Mouse (Mus musculus) embryo, embryonic 9.5 days (tissue): ENCODE measurements around the gene Doc2a.
A peak's percentile ranks its signal among the peaks of the same experiment; 100 is the strongest.

Experiments
- DNase-seq: peaks from one replicate; pipeline ENCODE4 v3.0.0-alpha.2; 2017; ENCODE audit errors: extremely low spot score

Gene Doc2a

DNA sequence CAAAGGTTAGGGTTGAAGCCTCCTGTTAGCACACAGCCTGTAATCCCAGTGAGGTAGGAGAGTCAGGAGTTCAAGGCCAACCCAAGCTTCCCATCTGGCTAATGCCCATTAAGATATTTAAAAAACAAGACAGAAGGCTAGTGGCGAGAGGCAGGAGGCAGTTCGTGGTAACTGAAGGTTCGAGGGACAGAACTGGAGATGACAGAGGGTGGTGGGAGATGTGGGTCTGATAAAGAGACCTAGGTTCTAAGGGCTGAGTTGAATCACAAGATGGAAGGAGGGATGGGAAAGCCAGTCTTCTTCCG is at the start of gene Doc2a:
TSS of gene Doc2a (plus strand) at position 301 of the 305 bp plus-strand sequence.
- no peak for DNase-seq

DNA sequence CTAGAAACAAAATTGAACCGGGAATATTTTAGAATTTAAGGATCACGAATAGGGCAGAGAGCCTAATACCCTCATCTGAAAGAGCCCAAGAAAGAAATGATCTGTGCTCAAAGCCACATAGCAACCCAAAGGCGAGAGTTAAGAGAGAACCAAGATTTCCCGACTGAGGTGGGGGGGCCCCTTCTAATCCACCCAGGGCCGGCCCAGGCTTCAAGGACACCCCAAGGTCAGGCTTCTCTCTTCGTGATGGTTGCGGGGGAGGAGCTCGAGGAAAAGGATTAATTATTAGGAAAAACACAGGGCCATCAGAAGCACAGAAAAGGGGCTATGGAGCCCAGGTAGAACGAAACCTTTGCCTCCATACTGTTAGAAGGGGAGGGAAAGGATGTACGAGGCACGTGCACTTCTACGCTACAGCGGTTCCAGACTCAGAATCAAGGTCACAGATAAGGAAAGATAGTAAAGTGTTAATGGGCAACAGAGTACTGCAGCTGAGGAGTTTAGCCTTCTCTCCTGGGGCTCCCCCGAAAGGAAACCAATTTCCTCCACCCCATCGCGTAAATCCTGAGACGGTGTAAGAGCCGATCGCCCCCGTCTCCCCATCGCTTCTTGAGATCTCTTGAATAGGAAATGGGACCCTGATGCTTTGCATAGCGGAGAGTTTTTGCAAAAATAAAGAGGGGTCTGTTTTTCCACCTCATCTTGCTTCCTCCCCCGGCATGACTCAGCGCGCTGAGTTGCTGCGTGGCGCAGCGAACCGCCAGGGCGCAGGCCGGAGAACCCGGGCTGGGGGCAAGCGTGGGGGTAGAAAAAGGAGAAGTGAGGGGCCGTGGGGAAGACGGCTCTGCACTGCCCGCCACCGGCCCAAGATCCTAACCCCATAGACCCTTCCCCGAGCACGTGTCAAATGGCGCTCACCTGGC is 48.8 kb upstream of the Doc2a start:
- DNase-seq, result no peak

DNA sequence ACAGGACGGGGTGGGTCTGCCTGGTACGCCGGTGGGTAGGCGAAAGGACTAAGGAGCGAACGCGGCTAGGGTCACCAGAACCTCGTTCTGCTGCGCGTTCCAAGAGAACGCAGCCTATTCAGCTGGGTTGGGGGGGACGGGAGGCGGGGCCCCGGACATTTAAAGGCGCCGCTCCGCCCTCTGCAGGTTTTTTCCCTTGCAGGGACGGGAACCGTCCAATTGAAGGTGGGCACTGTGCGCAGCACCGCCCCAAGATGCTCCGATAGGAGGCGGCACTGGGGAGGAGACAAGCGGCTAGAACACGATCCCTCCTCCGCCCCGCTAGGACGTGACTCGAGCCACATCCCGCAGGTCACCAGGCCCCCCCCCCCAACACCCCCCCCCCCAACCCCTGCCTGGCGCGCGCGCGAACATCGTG is 48.2 kb upstream of the Doc2a start:
- peak; percentile 98 for DNase-seq

DNA sequence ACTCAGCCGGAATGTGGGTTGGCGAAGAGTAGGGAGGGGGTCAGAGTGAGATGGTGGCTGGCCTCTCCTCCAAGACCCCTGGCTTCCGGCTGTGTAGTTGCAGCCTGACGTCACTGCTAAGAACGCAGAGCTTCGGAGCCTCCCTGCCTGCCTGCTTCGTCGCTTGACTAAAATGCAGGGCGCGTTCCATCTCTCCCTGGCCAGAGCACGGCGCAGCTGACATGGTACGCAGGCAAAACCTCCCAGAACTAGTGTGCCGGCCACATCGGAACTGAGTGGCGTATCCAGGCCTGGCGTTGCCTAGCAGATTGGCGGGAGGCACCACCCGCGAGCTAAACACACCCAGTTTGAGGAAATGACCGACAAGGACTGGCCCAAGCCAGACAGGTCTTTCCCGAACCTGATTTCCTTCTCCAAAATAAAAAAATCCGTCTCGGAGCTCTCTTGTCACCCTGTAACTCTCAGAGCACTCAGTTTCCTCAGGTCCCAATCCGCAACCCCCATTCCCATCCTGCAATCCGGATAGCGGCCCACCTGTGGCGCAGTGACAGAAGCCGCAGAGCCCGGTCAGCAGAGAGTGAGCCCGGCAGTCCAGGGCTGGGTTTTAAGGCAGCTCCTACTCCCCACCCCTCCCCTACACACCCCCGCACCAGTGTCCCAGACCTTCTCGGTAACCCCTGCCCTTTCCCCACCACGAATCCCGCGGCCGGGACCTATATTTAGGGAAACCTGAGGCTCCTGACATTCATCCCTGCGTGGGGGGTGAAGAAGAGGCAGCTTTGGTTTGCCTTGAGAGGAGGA is 47.5 kb upstream of the Doc2a start:
- DNase-seq, result no peak

DNA sequence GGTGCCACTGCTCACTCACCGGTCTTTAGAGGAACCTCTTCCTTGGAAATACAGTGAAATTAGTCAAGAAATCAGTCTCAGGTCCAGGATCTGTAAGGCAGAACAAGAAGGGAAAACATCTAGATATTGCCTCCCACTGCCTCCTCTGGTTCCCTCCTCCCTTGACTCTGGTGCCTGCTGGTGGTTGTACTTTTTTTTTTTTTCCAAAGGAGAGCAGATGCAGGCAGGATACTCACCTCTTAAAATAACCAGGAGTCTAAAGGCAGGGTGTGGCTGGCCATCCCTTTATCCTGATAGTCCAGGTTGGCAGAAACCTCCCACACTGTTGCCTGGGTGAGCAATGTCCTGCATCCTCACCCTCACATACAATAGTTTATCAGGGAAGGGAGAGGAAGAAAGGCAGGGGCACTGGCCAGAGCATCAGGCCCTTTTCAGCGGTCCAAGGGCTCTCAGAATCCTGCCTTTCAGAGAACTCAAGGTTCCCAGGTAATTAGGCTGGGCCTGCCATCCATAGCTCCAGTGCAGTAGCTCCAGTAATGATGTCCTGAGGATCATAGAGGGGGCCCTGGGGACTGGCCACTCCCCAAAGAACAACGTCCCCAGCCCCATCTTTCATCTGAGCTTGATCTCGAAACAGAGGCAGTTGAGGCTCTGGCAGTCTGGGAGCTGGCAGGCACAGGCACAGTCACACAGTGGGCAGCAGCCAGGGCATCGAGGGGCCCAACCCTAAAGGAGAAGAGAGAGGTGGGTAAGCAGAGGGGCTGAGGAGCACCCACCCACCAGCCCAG is 46.8 kb upstream of the Doc2a start:
- no peak for DNase-seq

DNA sequence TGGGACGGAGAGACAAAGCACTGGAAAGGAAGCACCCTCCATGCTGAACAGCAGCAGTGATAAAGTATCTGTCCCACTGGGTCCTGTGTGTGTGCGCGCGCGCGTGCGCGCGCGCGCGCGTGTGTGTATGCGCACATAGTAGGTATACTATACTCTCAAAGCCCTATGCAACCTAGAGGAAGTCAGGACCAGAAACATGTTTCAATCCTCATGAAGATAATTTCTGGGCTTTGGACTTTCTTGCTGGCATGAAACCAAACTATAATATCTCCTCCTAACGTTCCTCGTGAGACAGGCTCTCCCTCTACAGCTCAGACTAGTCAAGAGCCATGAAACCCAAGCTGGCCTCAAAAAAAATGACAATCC is 46.2 kb upstream of the Doc2a start:
- no peak for DNase-seq

DNA sequence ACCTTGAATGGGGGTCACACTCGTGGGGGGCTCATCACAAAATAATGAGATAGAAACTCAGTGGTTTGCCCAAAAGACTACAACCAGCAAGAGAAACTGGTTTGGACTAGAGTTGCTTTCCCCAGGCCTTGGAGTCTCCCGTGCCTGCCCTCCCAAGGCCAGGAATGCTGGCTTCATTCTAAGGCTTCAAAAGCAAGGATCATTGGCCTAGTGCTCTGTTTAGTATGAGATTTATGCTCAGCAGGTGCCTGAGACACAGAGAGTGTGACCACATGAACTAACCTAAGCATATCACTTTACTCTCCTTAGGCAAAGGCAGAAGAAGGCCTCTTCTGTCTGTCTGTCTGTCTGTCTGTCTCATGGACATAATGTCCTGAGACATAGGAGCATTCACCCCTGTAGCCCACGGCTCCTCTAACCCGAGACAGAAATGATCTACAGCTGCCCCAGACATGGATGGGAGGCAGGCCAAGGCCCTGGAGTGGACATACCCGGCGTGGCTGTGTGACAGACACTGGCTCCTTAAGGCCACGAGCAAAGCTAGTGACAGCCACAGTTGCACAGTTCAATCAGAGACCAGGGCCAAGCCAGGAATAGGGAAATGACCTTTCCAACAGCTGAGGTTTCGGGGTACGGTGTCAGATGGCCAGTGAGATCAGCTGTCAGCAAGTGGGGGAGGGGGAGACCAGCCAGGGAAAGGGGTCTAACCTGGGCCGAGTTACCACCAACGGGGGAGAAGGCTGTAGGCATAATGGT is 44.9 kb upstream of the Doc2a start:
- DNase-seq, result no peak

DNA sequence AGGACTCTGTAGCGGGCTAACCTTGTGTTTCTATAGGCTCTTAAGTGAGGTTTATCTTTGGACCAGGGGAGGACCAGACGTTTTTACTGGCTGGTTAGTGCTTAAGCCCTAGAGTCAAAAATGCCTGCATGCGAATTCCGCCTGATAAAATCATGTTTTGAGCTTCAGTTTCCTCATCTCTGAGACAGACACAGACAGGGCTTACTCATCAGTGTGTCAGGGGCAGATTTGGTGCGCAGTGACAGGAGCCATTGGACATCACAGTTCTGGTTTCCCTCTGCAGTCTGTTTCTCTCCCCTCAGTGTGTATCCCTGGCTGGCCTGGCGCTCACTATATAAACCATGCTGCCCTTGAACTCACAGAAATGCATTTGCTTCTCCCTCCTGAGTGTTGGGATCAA is 44.0 kb upstream of the Doc2a start:
- DNase-seq, result no peak

DNA sequence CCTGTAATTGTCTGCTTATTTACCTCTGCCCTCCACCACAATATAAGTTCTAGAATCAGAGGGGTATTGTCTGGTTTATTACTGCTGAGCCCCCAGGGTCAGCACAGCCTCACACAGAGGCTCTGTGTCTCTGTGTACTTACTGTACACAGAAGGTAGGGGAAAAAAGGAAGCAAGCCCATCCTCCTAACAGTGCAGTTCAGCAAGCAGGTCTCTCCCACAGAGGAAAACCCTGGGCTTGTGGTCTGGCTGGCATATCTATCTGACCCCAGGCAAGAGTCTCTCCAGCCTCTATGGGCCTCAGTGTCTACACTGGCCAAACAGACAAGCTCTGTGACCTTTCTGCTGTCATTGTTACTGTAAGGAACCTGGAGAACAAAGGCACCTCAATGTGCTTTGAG is 43.5 kb upstream of the Doc2a start:
- no peak for DNase-seq

DNA sequence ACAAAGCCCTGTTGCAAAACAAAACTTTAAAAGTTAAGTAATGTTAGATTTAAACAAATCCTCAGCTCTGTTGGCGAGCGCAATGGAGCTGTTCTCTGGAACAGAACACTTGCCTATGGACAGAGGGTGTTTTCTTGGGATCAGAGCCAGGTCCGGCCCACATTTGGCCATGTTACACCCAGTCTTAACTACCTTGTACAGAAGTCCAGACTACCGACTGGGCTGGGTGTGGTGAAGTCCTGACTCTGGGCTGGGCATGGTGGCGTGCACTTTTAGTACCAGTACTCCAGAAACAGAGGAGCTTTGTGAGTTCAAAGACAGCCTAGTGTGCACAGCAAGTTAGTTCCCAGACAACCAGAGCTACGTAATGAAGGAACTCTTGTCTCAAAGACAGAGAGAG is 40.3 kb upstream of the Doc2a start:
- DNase-seq, result no peak

DNA sequence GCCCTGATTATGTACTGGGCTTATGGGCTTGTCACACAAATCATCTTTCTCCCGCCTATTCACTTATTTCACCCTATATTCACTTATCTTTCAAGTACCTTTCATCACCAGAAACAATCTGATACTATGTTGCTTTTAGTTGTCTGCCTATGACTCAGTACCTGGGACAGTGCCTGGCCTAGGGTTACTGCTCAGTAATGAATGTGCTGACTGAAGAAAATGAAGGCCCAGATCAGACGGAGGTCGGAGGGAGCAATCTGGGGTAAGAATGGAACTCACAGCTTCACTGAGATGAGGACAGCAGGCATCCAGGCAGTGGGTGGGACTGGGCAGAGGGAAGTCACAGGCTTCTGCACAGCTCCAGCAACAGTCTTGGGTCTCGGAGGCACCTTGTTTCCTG is 39.8 kb upstream of the Doc2a start:
- DNase-seq, result no peak

DNA sequence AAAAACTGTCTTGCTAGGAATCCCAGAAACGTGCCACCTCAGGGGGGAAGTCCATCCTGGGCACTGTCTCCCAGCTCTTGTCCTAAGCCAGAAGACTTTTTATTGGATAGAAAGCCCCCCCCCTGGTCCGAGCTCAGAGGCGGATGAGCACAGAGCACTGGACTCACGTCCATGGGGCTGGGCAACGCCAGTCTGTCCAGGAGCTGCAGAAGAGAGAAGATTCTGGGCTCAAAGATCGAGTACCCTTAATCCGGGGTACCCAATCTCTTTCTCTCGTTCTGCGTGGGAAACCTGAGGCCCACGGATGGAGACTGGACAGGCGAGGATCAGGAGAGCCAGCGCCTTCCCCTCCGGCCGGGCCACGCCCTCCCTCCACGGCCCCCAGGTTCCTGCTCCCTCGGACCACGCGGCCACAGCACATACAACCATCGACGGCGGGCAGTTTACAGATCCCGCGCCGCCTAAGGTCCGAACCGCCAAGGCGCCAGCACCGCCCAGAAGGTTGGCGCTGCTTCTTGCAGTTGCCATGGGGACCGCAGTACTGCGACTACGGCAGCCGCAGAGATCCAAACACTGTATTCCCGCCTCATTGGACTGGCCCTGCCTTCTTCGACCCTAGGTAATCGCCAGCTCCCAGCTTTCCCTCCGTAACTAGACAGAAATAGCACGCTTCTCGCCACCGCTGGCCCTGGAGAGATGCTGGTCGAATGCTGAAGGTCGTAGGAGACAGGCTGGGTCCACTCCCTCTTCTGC is 38.3 kb upstream of the Doc2a start:
- DNase-seq, result peak; percentile 89

DNA sequence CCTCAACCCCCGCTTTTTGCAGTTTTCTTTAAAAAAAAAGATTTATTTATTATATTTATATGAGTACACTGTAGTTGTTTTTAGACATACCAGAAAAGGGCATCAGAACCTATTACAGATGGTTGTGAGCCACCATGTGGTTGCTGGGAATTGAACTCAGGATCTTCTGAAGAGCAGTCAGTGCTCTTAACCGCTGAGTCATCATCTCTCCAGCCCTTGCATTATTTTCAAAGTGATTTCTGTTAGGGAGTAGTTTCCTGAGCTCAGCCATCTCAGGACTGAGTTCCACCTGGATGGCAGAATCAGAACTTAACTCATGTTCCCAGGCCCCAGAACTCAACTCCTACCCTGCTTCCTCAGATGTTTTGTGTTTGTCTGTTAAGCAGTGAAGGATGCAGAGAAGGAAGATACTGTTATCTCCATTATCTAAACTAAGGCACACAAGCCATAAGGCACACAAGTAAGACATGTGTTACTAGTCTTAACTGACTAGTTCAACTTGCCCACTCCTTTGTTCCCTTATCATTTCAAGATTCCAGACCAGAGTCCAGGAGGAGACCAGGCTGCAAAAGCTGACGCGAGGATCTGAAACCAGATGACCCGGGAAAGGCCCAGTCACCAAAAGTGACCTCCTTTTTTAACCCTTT is 37.4 kb upstream of the Doc2a start:
- no peak for DNase-seq

DNA sequence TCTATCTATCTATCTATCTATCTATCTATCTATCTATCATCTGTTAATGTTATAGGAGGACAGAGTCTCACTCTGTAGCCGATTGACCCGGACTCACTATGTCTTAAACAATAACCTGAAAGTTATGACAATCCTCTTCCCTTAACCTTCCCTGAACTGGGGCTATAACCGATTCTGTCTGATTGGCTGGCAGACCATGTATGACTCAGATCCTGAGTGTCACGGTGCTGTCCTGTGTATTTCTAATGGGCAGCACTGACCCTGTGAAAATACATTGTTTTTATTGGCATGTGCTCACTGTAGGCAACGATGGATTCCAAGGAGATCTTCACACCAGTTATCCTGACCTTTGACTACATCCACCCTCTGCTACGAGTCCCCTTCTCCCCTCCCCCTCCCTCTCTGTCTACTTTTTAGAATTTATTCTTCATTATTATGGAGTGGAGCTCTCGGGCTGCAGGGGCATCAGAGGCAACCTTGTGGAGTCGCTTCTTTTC is 31.4 kb upstream of the Doc2a start:
- no peak for DNase-seq

DNA sequence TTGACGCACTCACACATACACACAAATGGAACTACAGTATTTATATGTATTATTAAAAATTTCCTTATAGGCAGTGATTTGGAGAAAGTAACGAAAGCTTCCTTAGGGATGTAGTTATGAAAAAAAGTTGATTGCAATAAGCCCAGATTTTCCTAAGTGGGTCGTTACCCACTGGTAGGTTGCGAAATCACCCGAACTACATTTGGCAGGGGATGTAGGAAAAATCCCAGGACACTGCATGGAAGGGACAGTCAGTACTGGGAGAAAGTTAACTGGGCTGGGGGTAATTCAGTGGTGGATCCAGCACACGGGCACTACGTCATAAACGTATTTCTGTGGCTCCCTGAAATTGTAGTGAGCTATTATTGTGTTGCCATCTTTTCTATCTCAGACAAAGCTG is 30.7 kb upstream of the Doc2a start:
- no peak for DNase-seq

DNA sequence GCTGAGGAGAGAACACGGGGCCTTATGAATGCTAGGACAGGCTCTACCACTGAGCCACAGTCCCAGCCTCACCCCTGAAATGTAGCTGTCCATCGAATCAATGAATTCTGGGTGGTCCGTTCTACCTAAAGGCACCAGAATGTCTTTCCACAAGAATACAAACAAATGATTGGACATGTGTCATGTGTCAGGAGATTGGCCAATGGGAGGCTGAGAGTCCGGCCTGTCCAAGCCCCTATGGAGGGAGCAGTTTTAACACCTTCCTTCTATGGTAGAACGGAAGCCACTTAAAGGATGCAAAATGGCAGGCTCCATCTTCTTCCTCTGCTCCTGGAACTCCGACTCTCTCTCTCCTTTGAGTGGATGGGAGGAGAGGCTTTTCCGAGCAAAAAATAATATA is 29.6 kb upstream of the Doc2a start:
- no peak for DNase-seq

DNA sequence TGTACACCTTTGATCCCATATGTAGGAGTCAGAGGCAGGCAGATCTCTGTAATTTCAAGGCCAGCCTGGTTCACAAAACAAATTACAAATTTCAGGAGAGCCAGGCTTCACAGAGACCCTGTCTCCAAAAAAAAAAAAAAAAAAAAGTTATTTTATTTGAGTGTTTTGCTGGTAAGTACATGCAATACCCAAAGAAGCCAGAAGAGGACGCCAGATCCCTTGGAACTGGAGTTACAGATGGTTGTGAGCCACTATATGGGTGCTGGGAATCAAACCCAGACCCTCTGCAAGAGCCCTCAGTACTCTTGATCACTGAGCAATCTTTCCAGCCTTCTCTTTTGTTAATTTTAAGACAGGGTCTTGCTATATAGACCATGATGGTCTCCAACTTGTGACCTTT is 28.4 kb upstream of the Doc2a start:
- no peak for DNase-seq

DNA sequence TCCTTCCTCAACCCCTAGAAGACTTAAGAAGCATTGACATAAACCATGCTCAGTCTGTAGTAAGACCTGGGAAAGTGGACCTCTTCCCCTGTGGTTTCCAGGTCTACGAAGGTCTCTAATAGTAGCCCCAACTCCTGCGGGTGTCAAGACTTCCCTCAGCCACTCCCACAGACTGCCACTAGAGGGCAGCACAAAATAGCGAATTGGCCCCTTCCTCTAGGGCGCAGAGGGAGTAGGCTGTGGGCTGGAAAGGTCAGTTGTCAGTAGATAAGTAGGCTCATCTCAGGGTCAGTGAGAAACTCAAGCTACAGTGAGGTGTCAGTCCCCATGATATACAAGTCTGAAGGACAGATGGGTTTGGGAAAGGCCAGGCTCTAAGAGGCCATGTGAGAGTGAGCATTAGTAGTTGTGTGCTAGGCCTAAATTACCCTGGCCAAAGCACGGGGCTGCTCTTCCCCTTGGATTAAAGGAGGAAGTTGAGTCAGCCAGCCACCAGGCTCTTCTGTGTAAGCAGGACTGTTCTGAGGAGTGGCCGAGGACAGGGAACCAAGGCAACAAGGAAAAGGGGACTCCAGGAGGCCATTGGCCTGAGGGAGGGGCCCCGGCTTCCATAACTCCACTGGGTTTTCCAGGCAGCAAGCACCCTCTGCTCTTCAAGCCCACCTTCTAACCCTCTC is 25.2 kb upstream of the Doc2a start:
- peak; percentile 86 for DNase-seq

DNA sequence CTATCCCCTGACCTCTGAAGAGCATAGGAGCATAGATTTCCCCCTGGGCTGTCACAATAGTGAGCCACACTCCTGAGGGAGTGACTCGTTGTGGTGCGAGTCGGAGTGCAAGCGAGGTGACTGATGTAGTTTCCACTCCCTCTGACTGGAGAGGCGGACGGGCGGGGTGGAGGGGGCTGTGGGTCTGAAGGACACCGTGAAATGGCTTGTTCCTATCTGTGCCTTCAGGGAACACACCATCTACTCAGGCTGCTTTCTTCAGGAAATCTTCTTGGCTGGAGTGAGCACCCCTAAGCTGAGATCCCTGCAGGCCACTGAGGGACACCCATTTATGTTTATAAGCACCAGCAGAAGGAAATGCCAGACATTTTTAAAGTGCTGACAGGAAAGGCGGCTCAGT is 24.5 kb upstream of the Doc2a start:
- no peak for DNase-seq
